Mouse (Mus musculus) heart, embryonic 13.5 days (tissue): Measurements from ENCODE around the gene Hrh2. TPM values are rescaled to one million over a fixed set of nuclear protein-coding genes. Genes with fewer than 3 reads are reported as not detected.

Experiments used
- ATAC-seq: fragments of 200-750 bp; cut with Nextera tagmentation; 2 replicates; pipeline ENCODE4 v1.8.0; 2017; ENCODE audit warnings: moderate TSS enrichment; ENCODE audit not compliant: insufficient number of reproducible peaks, low FRiP score, low TSS enrichment; ENCODE audit errors: extremely low read depth
- H3K27ac ChIP-seq: fragments of 300-500 bp; sonication (generic); replicated peaks from 2 replicates; pipeline ENCODE4 v1.5.1; 2015; ENCODE audit warnings: moderate library complexity, mild to moderate bottlenecking, inconsistent platforms
- H3K27me3 ChIP-seq: fragments of 300-500 bp; sonication (generic); replicated peaks from 2 replicates; pipeline ENCODE4 v1.6.1; 2015; ENCODE audit warnings: mild to moderate bottlenecking, inconsistent platforms
- H3K36me3 ChIP-seq: fragments of 300-500 bp; sonication (generic); 2 replicates; pipeline ENCODE4 v1.6.1; 2015; ENCODE audit warnings: mild to moderate bottlenecking, inconsistent platforms
- H3K4me1 ChIP-seq: fragments of 300-500 bp; sonication (generic); 2 replicates; pipeline ENCODE4 v1.6.1; 2015; ENCODE audit warnings: inconsistent platforms
- H3K4me2 ChIP-seq: fragments of 300-500 bp; sonication (generic); 2 replicates; pipeline ENCODE4 v1.6.1; 2015; ENCODE audit warnings: inconsistent platforms, mild to moderate bottlenecking, moderate library complexity
- H3K4me3 ChIP-seq: fragments of 300-500 bp; sonication (generic); 2 replicates; pipeline ENCODE4 v1.5.1; 2015; ENCODE audit warnings: moderate library complexity, mild to moderate bottlenecking, inconsistent platforms
- H3K9ac ChIP-seq: fragments of 300-500 bp; sonication (generic); 2 replicates; pipeline ENCODE4 v1.6.1; 2015; ENCODE audit warnings: inconsistent platforms, mild to moderate bottlenecking, moderate library complexity
- H3K9me3 ChIP-seq: fragments of 300-500 bp; sonication (generic); 2 replicates; pipeline ENCODE4 v1.6.1; 2016; ENCODE audit warnings: inconsistent platforms
- WGBS: fragments of 180-500 bp; shearing (Covaris S2); methylation state at CpG from one replicate; pipeline ENCODE4 v1.1.7; 2015; ENCODE audit warnings: mixed read lengths; 5-methylcytosine and 5-hydroxymethylcytosine counted together
- polyA plus RNA-seq: library from polyadenylated mRNA; unstranded; fragments of >200 nt; fragmentation: Nextera tagmentation; extraction: Ambion mirVana; gene quantifications from 2 replicates; pipeline ENCODE4 v1.2.1, GENCODE M21; 2015

Gene Hrh2
- polyA plus RNA-seq, 1 experiment from 2014 or later, result 0.05 TPM

DNA sequence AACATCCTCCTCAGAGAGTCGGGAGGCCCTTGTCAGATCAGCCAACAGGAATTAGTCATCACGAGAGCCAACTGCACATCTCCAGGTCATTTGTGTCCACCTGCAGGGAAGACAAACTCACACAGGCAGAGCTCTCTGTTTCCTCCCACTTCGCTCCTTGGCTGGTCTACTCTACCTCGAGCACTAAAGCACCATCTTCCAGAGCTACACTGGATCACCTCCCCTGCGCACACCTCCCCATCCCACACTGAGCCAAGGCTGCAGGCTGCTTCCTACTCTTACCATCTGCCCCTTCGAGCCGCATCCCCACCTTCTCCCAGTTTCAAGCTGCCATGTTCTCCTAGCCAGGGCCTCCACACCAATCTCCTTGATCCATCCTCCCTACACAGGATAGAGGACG is 77.7 kb downstream of the Hrh2 start:
- Histone ChIP-seq H3K4me3 (no peak overlapping the region), H3K27ac (no peak overlapping the region), H3K9me3 (no peaks in the 10 kb centered on the region), H3K4me1 (no peaks in the 10 kb centered on the region), H3K27me3 (peaks cover 42% of the 10 kb centered on the region), H3K36me3 (no peaks in the 10 kb centered on the region), H3K9ac (no peak overlapping the region), H3K4me2 (no peak overlapping the region)
- ATAC-seq, result no peak
- WGBS, result 65% methylated on average over 8 of the region's 8 CpGs

DNA sequence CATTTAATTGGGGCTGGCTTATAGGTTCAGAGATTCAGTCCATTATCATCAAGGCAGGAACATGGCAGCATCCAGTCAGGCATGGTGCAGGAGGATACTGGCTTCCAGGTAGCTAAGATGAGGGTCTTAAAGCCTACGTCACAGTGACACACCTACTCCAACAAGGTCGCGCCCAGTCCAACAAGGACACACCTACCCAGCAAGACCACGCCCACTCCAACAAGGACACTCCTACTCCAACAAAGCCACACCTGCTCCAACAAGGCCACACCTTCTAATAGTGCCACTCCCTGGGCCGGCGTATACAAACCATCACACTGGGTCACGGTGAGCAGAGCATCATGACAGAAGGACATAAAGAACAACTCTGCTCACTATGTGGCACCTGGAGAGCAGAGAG is 80.1 kb downstream of the Hrh2 start:
- Histone ChIP-seq H3K9ac (no peak overlapping the region), H3K9me3 (no peaks in the 10 kb centered on the region), H3K27me3 (peaks cover 24% of the 10 kb centered on the region), H3K27ac (no peak overlapping the region), H3K4me2 (no peak overlapping the region), H3K4me3 (no peak overlapping the region), H3K36me3 (no peaks in the 10 kb centered on the region), H3K4me1 (no peaks in the 10 kb centered on the region)
- ATAC-seq, result no peak
- WGBS, result 80% methylated on average over 7 of the region's 7 CpGs

- H3K4me3 ChIP-seq, result no peak overlapping the region
- no peak overlapping the region for H3K4me2 ChIP-seq
- no peak for ATAC-seq
- peaks cover 4% of the 10 kb centered on the region; the same call in 1 of the 2 replicates for H3K9me3 ChIP-seq
- H3K4me1 ChIP-seq, result peaks cover 10% of the 10 kb centered on the region
- H3K27me3 ChIP-seq, result peaks cover 24% of the 10 kb centered on the region
- H3K27ac ChIP-seq, result no peak overlapping the region
- H3K9ac ChIP-seq, result no peak overlapping the region
- H3K36me3 ChIP-seq, result no peaks in the 10 kb centered on the region
- WGBS, result 75% methylated on average over 6 of the region's 6 CpGs
These were observed 85.5 kb downstream of the Hrh2 start for GRCm38 (mm10) chr13:54277406-54277805.

- Histone ChIP-seq H3K4me2 (no peak overlapping the region), H3K27ac (no peak overlapping the region), H3K4me3 (no peak overlapping the region), H3K36me3 (no peaks in the 10 kb centered on the region), H3K4me1 (peaks cover 15% of the 10 kb centered on the region), H3K27me3 (peaks cover 35% of the 10 kb centered on the region), H3K9ac (no peak overlapping the region), H3K9me3 (peaks cover 4% of the 10 kb centered on the region; the same call in 1 of the 2 replicates)
- ATAC-seq, result no peak
- WGBS, result 77% methylated on average over 7 of the region's 7 CpGs
These were observed 88.4 kb downstream of the Hrh2 start for GRCm38 (mm10) chr13:54280366-54280765.

DNA sequence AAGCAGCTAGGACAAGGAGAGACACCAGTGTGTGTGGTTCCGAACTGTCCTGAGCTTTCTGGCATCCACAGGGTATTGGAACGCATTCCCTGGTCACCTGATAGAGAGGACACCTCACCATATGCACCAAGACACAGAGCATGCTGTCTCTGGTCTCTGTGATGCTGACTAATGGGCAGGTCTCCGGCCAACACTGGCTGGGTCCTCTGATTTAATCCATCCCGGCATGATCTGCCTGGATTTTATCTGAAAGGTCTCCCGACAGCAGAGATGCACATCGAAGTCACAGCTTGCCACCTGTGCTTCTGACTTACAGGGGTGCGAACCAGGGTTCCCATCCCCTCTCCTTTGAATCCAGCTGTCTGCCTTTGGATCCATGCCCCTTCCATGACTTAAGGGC is 89.2 kb downstream of the Hrh2 start:
- H3K4me1 ChIP-seq, result peaks cover 15% of the 10 kb centered on the region
- no peak overlapping the region for H3K4me3 ChIP-seq
- peaks cover 4% of the 10 kb centered on the region; the same call in 1 of the 2 replicates for H3K9me3 ChIP-seq
- 61% methylated on average over 7 of the region's 7 CpGs for WGBS
- H3K9ac ChIP-seq, result no peak overlapping the region
- peaks cover 35% of the 10 kb centered on the region for H3K27me3 ChIP-seq
- H3K27ac ChIP-seq, result no peak overlapping the region
- no peak overlapping the region for H3K4me2 ChIP-seq
- H3K36me3 ChIP-seq, result no peaks in the 10 kb centered on the region
- ATAC-seq, result no peak

DNA sequence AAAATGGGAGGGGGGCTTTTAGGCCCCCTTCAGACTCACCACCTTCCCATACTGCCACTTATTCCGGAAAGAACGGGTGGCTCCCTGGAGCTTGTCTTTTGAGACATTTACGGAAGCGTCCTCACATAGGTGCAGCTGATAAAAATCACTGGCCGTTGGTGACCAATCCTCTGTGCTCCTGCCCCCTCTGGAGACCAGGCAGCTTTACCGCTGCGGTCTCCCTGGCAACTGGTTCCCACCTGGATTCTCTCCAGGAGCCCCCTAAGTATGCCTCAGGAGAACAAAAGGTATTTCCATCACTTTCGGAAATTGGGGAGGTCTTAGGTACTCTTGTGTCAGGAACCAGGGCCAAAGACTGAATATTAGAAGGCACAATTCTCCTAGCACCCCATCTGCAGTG is 89.7 kb downstream of the Hrh2 start:
- ATAC-seq, result no peak
- Histone ChIP-seq H3K9ac (no peak overlapping the region), H3K36me3 (no peaks in the 10 kb centered on the region), H3K4me1 (peaks cover 15% of the 10 kb centered on the region), H3K27ac (no peak overlapping the region), H3K4me2 (no peak overlapping the region), H3K9me3 (peaks cover 4% of the 10 kb centered on the region; the same call in 1 of the 2 replicates), H3K4me3 (no peak overlapping the region), H3K27me3 (peaks cover 35% of the 10 kb centered on the region)
- 31% methylated on average over 8 of the region's 8 CpGs for WGBS

- no peak for ATAC-seq
- peak overlapping the region; percentile 30 for H3K4me3 ChIP-seq
- no peaks in the 10 kb centered on the region for H3K36me3 ChIP-seq
- peaks cover 15% of the 10 kb centered on the region for H3K4me1 ChIP-seq
- H3K4me2 ChIP-seq, result peak overlapping the region; percentile 56
- H3K9ac ChIP-seq, result peak overlapping the region; percentile 34; the same call in 1 of the 2 replicates
- peaks cover 4% of the 10 kb centered on the region; the same call in 1 of the 2 replicates for H3K9me3 ChIP-seq
- no peak overlapping the region for H3K27ac ChIP-seq
- 15% methylated on average over 17 of the region's 17 CpGs for WGBS
- H3K27me3 ChIP-seq, result peaks cover 35% of the 10 kb centered on the region
These were observed 90.4 kb downstream of the Hrh2 start for GRCm38 (mm10) chr13:54282149-54282860.

GRCm38 (mm10) chr13:54282861-54283206 is 90.9 kb downstream of the Hrh2 start:
- Histone ChIP-seq H3K9ac (peak overlapping the region; percentile 34; the same call in 1 of the 2 replicates), H3K27ac (no peak overlapping the region), H3K36me3 (no peaks in the 10 kb centered on the region), H3K4me2 (peak overlapping the region; percentile 56), H3K4me1 (peaks cover 15% of the 10 kb centered on the region), H3K4me3 (peak overlapping the region; percentile 30), H3K27me3 (peaks cover 35% of the 10 kb centered on the region), H3K9me3 (peaks cover 4% of the 10 kb centered on the region; the same call in 1 of the 2 replicates)
- 7% methylated on average over 10 of the region's 10 CpGs for WGBS
- no peak for ATAC-seq

Other genes starting within 250 kb of the Hrh2 start
- 0.04 and 0.12 TPM in 2 replicates for gene Drd1, start 136.4 kb upstream of the Hrh2 start, polyA plus RNA-seq
- gene Sfxn1, start 120.3 kb upstream of the Hrh2 start, polyA plus RNA-seq, result 27.8 and 28.7 TPM in 2 replicates
- 2.2 and 2.9 TPM in 2 replicates for gene Cplx2, start 179.2 kb downstream of the Hrh2 start, polyA plus RNA-seq